Mouse (Mus musculus): ENCODE results near the gene Cep131.

Gene Cep131

DNA sequence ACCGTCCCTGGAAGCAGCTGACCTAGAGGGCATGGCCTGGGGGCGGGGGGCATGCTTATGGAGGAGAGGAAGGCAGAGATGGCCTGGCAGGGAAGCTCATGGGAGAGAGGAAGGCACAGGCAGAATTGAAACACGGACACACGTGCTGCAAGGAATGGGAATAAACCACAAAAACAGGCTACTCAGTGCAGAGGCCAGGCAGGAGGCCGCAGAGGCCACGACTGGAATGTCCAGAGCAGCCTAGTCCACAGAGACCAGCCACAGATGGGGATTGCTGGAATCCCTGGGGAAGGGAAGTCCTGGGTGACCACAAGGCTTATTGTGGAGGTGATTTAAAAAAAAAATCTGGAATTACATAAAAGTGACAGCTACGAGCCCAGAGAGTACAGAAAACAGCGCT, 37.6 kb downstream of the Cep131 start:
- DNase-seq (ENCODE audit: low read depth), result no peak

GRCm38 (mm10) chr11:120048252-120048556, 38.4 kb downstream of the Cep131 start:
- no peak for DNase-seq (ENCODE audit: low read depth)

DNA sequence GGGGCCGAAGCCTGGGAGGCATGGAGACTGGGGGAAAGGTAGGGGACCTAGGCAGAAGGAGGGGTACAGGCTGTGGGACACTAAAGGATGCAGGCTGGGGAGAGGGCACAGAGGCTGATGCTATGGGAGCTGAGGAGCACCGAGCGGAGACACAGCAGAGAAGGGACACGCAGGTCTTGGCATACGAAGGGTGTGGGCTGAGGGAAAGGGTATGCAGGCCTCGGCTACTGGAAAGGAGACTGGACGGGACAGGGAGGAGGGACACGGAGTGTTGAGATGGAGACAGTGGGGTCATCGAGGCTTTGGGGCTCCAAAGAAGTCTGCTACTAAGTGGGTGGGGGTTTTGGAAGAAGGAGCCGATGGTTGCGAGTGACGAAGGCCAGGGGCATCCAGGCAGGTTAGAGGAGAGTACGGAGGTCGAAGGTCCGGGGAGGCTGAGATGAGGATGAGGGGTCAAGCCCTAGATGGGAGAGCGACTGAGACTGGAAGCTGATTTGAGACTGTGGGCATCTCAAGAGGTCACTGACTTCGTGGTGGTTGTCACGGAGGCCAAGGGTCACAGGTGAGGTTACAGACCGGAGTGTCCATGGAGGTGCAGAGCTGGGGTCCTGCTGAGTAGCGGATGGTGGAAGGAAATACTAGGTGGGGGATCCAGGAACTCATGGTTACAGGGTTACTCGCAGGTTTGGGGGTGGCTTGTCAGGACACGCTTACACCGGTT, 38.9 kb downstream of the Cep131 start:
- DNase-seq (ENCODE audit: low read depth), result no peak

GRCm38 (mm10) chr11:120046553-120047191, 40.0 kb downstream of the Cep131 start, which contains the start of gene Aatk:
Gene Aatk, minus strand, starts transcription at chr11:120047167.
- no peak for DNase-seq (ENCODE audit: low read depth)

- peak; percentile 66 for DNase-seq (ENCODE audit: low read depth)
These were observed 40.6 kb downstream of the Cep131 start for GRCm38 (mm10) chr11:120045839-120046552.

GRCm38 (mm10) chr11:120045341-120045740, 41.3 kb downstream of the Cep131 start:
- no peak for DNase-seq (ENCODE audit: low read depth)

DNA sequence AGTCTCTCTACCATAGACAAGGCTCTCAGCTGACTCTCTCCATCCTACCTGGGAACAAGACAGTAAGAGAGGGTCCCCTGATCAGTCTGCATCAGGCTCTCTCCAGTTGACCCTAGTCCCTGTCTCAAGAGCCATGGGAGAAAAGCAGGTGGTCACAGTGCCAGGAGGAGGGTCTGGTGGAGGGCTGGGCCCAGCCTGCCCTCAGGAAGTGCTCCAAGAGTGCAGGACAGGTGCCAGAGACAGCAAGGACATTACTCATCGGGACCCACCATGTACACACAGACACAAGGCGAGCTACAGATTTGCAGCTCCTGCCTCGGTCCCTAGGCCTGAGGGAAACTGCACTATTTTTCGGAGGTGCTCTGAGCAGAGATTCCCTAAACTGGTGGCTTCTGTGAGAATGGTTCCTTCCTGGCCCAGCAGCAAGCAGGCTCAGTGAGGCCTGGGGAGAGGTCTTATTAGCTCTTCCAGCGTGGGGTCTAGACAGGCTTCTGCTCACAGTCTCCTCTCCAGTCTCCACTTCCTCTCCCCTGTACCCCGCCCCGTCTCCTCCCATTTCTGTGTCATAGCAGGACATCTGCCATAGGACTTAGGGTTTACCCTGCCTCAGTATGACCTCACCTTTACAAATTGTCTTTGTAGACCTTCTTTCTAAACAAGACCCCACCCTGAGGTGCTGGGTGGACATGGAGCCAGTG, 44.3 kb downstream of the Cep131 start:
- DNase-seq (ENCODE audit: low read depth), result no peak

DNA sequence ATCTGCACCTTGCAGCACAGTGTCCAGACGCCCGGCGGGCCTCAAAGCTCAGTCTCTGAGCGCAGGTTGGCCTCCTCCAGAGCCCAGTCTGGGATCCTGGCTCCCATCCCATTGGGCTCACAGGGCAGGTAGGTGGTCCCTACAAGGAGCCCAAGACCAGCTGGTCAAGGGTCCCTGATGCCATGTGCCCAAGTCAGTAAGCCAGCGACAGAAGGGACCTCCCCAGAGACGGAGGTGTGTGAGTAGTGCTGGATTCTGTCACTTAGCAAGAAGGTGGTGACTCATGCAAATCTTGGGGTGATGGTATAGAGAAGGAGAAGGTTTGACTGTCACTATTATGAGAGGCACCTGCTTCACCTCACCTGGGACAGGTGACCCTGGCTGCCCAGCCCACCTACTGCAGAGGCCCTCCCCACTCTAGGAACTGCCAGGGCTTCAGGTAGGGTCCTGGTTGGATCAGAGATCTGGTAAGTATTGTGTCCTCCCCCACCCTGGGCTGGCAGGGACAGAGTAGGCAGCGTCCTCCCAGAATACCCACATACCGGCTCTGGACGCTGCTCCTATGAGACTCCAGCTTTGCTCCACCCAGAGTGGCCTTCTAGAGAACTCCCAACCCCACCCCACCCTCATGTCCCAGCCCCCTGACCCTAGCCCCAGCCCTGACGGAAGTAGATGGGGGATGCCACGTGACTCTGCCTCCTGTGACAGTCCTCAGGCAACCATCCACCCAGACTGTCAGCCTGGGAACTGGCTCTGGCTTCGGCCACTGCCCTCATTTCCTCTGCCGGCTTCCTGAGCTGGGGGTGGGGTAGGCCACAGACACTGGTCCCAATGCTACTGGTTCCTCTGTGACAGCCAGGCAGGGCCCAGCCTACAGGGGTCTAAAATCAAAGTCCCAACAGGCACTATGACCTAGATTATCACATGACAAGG, 45.2 kb downstream of the Cep131 start:
- no peak for DNase-seq (ENCODE audit: low read depth)

DNA sequence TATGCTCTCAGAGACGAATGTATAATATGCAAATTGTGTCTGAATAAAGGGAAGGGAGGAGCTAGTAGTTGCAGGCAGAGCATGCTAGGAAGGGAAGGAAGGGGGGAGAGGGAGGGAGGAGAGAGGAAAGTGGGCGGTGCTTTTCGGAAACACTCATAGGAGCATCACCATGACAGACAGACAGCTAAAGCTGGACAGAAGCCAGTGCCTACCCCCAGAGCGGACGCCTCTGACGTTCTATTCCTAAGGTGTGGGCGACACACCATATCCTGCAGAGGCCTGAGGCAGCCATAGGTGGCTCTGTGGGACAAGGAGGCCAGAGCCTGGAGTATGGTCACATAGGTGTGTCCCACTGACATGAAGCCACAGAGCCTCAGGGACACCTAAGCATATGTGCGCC, 46.2 kb downstream of the Cep131 start:
- no peak for DNase-seq (ENCODE audit: low read depth)

GRCm38 (mm10) chr11:120039581-120039980, 47.0 kb downstream of the Cep131 start:
- DNase-seq (ENCODE audit: low read depth), result no peak

DNA sequence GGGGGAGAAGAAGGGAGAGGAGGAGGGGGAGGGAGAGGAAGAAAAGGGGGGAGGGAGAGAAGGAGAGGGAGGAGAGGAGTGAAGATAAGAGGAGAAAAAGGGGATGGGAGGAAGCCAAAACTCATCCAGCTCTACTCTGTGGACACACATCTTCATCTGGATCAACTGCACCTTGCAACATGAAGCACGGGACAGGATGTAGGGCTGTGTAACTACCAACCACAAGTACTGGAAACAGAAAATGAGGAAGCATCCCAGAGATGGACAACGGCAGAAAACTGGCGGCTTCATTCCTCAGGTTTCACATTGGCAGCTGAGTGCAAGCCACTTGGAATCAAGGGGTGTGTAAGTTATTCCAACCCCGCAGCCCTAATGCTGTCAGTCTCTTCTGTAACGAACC, 51.9 kb downstream of the Cep131 start:
- no peak for DNase-seq (ENCODE audit: low read depth)

DNA sequence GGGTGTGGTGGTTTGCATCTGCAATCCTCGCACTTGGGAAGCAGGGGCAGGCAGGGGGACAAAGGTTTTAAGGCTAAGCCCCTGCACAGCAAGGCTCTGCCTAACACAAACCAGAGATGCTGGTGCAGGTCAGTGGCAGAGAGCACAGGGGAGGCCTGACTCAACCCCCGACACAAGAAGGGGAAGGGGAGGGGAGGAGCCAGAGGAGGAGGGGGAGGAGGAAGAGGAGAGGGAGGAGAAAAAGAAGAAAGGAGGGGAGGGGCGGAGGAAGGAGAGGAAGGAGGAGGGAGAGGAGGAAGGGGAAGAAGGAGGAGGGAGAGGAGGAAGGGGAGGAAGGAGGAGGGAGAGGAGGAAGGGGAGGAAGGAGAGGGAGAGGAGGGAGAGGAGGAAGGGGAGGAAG, 52.3 kb downstream of the Cep131 start:
- DNase-seq (ENCODE audit: low read depth), result no peak

- no peak for DNase-seq (ENCODE audit: low read depth)
These were observed 53.2 kb downstream of the Cep131 start for GRCm38 (mm10) chr11:120033473-120033872.

DNA sequence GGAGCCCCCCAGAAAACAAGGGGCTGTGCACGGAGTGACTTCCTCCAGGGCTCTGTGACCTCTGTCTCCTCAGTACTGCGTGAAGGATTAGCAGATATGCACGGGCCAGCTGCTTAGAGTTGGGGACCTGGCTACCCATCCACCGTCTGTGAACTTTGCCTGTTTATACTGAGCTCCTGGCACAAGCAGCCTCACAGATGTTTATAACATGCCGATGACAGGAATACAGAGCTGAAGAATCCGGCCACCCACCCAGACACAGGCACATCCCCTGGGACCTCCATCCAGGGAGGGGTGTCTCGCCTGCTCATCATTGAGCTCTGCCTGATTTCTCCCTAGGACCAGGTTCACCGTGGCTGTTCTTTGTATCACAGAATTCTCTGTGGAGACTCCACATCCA, 54.6 kb downstream of the Cep131 start:
- DNase-seq (ENCODE audit: low read depth), result no peak

DNA sequence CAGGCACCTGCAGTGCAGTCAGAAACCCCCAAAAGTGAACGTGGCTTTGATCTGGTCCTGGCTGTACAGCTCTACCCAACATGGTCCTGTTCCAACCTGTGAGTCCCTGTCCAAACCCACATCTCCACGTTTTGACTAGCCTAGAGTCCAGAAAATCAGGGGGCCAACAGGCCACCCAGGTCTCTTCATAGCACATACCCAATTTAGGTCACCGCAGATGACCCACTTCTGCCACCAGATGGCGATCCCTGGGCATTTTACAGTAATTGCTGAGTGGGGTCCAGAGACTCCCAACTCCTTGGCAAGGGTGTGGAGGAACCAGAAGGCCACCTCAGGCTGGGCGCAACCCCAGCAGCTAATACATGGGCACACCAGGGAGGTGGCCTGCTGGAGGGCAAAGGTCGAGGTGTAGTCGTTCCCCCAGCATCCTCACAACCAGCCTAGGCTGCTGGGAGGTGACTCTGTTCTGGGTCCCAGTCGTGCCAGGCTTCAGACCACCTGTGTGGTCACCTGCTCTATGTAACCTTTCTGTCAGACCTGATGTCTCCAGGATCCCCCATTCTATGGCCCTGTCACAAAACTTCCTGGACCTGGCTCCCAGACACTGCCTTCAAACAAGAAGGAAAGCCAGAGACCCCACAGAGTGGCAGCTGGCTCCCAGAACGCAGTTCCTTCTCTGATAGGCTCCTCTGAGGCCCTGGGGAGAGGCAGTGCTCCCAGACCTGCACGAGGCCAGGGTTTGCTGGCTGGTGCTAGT, 56.3 kb downstream of the Cep131 start:
- peak; percentile 64 for DNase-seq (ENCODE audit: low read depth)

- peak; percentile 48 for DNase-seq (ENCODE audit: low read depth)
These were observed 57.0 kb downstream of the Cep131 start for GRCm38 (mm10) chr11:120029431-120030144.

DNA sequence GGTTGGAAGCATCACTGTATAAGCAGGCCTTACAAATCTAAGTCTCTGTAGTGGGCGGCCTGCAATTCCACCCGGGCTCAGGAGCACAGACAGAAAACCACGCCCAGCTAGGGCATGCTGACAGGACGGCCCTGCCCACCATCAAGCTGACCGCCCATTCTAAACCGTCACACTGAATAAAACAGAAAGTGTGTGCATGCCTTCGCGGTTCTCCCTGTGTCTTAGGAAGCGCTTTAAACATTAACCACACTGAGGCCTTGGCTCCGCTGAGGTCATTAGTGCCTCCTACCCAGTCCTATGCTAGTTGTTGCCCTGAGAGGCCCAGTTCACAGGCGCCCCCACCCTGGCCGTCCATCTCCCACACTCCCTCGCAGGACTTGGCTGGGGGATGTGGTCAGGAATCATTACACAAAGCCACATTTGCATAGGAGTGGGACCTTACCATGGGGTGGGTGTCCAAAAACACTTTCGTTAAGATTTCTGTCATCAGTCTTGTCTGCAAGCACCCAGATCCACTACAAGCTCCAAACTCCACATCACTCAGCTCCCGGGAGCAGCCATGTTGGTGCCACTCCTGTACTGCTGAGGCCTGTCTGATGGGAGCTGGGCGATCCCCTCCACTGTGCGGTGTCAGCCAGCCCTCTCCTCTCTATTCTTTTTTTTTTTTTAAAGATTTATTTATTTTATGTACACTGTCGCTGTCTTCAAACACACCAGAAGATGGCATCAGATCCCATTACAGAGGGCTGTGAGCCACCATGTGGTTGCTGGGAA, 58.1 kb downstream of the Cep131 start:
- DNase-seq (ENCODE audit: low read depth), result peak; percentile 22

DNA sequence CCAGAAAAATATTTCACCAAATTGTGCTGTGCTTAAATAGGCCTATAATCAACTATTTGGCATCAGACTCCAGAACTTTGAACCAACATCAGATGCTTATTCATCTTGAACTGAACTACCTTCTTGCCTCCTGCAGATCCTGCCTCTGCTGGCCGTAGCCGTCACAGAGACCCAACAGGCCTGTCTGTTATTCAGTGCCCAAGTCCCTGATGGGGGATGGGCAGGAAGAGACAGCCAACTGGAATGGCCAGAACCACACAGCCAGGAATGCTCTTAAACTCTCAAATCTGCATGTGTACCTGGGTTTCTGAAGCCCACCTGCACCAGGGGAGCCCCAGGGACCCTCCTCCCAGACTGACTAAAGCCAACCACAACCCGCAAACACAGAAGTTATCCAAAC, 59.7 kb downstream of the Cep131 start:
- no peak for DNase-seq (ENCODE audit: low read depth)

DNA sequence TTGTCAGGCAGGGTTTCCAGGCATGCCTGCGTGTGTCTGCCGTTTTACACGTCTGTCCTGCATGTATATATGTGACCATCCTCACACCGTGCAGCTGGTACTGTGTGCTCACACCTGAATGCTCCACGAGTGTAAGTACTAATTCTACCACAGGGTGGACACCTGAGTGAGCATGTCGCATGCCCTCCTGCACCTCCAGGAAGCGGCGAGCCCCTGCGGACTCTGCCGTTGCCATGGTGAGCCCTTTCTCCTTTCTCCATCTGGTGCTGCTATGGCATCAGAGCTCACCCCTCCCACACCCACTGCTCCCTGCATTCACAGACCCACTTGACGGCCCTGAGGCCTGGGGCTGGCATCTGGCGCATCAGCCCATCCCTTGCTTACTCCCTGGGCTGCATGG, 63.8 kb downstream of the Cep131 start:
- no peak for DNase-seq (ENCODE audit: low read depth)
